Comparison of ENCODE assay signal across 15 mouse cellular contexts in the genomic region with DNA sequence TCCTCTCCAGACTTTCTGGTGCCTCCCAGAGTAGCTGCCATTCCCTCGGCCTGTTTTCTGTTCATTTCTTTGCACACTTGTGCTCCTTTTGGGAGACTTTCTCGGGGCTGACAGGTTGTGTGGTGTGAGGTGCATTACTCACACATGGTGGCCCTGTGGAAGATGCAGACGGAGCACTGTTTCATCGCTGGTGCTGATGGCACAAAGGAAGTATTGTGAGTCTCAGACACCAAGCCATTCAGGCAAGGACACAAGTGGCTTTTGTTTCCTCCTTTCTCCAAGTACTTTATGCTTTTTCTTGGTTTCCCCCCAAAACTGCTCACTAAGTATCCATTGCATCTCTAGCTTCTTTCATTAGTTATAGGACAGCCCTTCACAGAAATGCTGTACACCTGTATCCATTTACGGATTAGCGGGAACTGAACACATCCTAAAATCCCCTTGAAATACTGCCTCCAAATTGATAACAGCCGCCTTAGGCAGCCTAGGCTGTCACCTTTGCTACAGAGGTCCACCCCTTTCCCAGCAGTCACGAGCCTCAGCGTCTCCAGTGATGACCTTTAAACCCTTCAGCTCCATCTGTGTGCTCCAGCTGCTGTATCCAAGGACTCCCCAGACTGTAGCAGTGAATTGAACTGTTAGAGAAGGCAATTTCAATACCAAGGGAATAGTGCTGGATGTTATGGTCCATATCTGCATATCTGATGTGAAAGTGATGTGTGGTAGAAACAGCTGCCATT.
DNase-seq lines count a peak whose midpoint lies in the region; ATAC-seq and TF ChIP-seq lines count a peak whose summit lies in the region.
"Had no signal": no experiment of that assay in that cellular context is flagged by ENCODE, and none has a peak within 500 bp of the region (broad histone marks: within the 10 kb centered on the region; RNA-seq: fewer than 3 reads in every experiment).

No protein-coding gene starts in this region.

- no peak overlapping the region for H3K4me2 ChIP-seq in intestine, embryonic 15.5 days (replicated peaks)
- H3K4me2 ChIP-seq in neural tube, embryonic 13.5 days = no peak overlapping the region
- H3K4me2 ChIP-seq: lung, embryonic 14.5 days had no signal

- H3K4me3 ChIP-seq in layer of hippocampus, adult 2 months = no peak overlapping the region
- H3K4me3 ChIP-seq in intestine, embryonic 15.5 days (replicated peaks) = no peak overlapping the region
- no peak overlapping the region for H3K4me3 ChIP-seq in neural tube, embryonic 13.5 days
- H3K4me3 ChIP-seq: megakaryocyte, embryonic 14.5 days had no signal

- no peaks in the 10 kb centered on the region for H3K36me3 ChIP-seq in intestine, embryonic 15.5 days
- H3K36me3 ChIP-seq in neural tube, embryonic 13.5 days = no peaks in the 10 kb centered on the region

- no peak for TF ChIP-seq CTCF in layer of hippocampus, adult 2 months (conservative IDR thresholded peaks at IDR 0.05)

- H3K4me1 ChIP-seq in intestine, embryonic 15.5 days (replicated peaks) = 0 out of 2 replicates have a peak, but pooled peaks cover 12% of the 10 kb centered on the region
- H3K4me1 ChIP-seq in neural tube, embryonic 13.5 days (replicated peaks) = peaks cover 64% of the 10 kb centered on the region

- H3K9ac ChIP-seq in intestine, embryonic 15.5 days = no peak overlapping the region
- no peak overlapping the region for H3K9ac ChIP-seq in neural tube, embryonic 13.5 days
- H3K9ac ChIP-seq: lung, embryonic 14.5 days had no signal

- no peaks in the 10 kb centered on the region for H3K27me3 ChIP-seq in intestine, embryonic 15.5 days (replicated peaks)
- H3K27me3 ChIP-seq in neural tube, embryonic 13.5 days = no peaks in the 10 kb centered on the region
- H3K27me3 ChIP-seq: CH12.LX, Patski had no signal

- peak; percentile 94 for ATAC-seq in intestine, embryonic 15.5 days
- ATAC-seq in neural tube, embryonic 13.5 days (ENCODE audit: low read depth) = no peak
- ATAC-seq: Patski had no signal

- DNase-seq in layer of hippocampus, adult 2 months (ENCODE audit: low spot score in 2 of 2) = no peak
- DNase-seq in layer of hippocampus, postnatal 10 days (ENCODE audit: low spot score in 2 of 2) = no peak
- DNase-seq in embryo, embryonic 9.5 days (ENCODE audit: extremely low spot score) = peak; percentile 46
- no peak for DNase-seq in testis, postnatal 10 days (ENCODE audit: low spot score)
- DNase-seq in retina, embryonic 14.5 days (ENCODE audit: low spot score) = no peak
- DNase-seq: adrenal gland, adult 2 months; cerebellum, postnatal 36 days; left cerebral cortex, postnatal 4 days; lung, embryonic 14.5 days; thymus, postnatal 4 days had no signal

- H3K27ac ChIP-seq in layer of hippocampus, adult 2 months = peak overlapping the region; percentile 43
- H3K27ac ChIP-seq in intestine, embryonic 15.5 days = no peak overlapping the region
- peak overlapping the region; percentile 38; the same call in 1 of the 2 replicates for H3K27ac ChIP-seq in neural tube, embryonic 13.5 days (replicated peaks)

- 42% methylated on average over 9 of the region's 9 CpGs for WGBS in intestine, embryonic 15.5 days
- 26% methylated on average over 9 of the region's 9 CpGs for WGBS in neural tube, embryonic 13.5 days

- no peaks in the 10 kb centered on the region for H3K9me3 ChIP-seq in intestine, embryonic 15.5 days
- H3K9me3 ChIP-seq in neural tube, embryonic 13.5 days = no peaks in the 10 kb centered on the region
- H3K9me3 ChIP-seq: megakaryocyte, embryonic 14.5 days had no signal
